Mouse (Mus musculus): ENCODE measurements around the gene Phf10. TPM values are rescaled to one million over a fixed set of nuclear protein-coding genes. Genes with fewer than 3 reads are reported as not detected.
"Not testable (repeated sequence)": the region's sequence is repeated elsewhere in the genome, so short reads cannot be mapped to it uniquely, and the experiment has no call there.

Phf10 gene
- total RNA-seq, 2 experiments from 2014 or later = 52.1 to 162 TPM

GRCm38 (mm10) chr17:14943729-14944059 is 17.4 kb downstream of the Phf10 start:
- ATAC-seq (ENCODE audit: poor library complexity, severe bottlenecking) = peak; percentile 13; the same call in 1 of the 2 replicates

GRCm38 (mm10) chr17:14943009-14943728 is 17.9 kb downstream of the Phf10 start, which contains the start of the genes Wdr27 and 1600012H06Rik:
TSS of gene Wdr27 (minus strand) at chr17:14943158.
TSS of gene 1600012H06Rik (plus strand) at chr17:14943184.
- ATAC-seq (ENCODE audit: poor library complexity, severe bottlenecking) = peak; percentile 99

DNA sequence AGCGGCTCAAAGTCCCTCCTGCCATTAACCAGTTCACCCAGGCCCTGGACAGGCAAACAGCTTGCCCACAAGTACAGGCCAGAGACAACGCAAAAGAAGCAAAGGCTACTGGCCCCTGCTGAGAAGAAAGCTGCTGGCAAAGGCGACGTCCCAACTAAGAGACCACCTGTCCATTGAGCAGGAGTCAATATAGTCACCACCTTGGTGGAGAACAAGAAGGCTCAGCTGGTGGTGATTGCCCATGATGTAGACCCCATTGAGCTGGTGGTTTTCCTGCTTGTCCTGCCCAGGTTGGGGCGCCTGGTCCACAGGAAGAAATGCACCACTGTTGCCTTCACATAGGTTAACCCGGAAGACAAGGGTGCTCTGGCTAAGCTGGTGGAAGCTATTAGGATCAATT is 18.9 kb downstream of the Phf10 start:
- ATAC-seq (ENCODE audit: poor library complexity, severe bottlenecking) = not testable (repeated sequence)

DNA sequence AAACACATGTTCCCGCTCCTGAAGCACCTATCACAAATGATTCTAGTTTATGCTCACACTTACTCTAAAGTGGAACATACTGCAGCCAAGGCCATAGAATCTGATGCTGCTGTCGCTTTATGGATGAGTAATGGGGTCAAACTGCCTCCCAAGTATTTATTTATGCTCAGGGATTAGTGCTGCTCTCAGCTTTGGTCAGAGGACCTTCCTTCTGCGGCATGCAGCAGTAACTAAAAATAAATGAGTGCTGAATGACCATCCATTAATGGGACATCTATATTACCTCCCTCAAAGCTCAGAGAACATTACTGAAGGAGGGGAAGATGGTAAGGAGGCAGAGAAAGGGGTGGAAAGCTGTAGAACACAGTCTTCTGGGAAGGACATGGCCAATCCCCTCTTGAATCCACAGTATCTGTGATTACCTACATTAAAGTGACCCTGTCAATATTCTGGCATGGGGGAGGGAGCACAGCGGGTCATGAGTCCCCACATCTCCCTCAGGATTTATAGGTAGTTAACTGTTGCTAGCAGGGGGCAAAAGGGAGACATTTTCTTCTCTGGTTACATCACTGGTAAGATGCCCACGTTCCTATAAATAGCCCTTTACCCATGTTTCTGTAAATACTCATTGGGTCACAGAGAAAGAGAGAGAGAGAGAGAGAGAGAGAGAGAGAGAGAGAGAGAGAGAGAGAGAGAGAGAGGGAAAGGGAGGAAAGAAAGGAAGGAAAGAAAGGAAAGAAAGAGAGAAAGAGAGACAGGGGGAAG is 25.1 kb downstream of the Phf10 start:
- no peak for ATAC-seq (ENCODE audit: poor library complexity, severe bottlenecking)

- ATAC-seq (ENCODE audit: poor library complexity, severe bottlenecking) = not testable (repeated sequence)
These were observed 25.8 kb downstream of the Phf10 start for GRCm38 (mm10) chr17:14935280-14935679.

DNA sequence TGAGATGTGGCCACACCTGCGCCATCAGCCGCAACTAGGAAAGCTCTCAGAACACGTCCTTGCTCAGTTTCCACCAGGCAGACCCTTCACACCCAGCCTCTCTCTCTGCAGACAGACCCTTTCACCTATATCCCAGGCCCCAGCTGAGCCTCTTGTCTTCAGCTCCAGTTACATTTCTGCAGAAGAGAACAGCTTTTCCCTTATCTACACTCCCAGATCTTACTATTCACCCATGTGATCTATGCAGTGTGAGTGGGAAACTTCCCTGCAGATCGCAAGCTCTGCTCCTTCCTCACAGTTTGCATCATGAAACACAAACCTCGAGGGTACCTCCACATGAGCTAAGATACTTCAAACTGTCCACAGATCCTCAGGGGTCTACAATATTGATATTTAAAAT is 29.6 kb downstream of the Phf10 start:
- no peak for ATAC-seq (ENCODE audit: poor library complexity, severe bottlenecking)

DNA sequence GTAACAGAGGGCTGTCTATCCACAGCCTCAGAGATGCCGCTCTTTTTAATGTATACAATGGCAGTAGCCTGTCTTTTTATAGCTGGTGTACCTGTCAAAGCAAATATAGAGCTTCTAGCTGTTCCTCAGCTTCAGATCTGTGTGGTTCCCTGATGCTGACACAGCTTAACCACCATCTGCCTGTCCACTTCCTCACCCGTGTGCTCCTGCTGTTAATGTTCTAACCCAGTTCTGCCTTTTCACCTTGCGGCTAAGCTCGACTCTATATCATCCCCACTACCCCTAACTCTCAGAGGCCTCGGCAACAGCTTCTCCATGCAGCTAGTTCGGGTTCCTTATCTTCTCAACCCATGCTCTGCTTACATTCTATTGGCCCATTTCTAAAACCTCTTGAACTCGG is 30.4 kb downstream of the Phf10 start:
- peak; percentile 77 for ATAC-seq (ENCODE audit: poor library complexity, severe bottlenecking)

- ATAC-seq (ENCODE audit: poor library complexity, severe bottlenecking) = no peak
These were observed 32.4 kb downstream of the Phf10 start for GRCm38 (mm10) chr17:14928631-14929030.

DNA sequence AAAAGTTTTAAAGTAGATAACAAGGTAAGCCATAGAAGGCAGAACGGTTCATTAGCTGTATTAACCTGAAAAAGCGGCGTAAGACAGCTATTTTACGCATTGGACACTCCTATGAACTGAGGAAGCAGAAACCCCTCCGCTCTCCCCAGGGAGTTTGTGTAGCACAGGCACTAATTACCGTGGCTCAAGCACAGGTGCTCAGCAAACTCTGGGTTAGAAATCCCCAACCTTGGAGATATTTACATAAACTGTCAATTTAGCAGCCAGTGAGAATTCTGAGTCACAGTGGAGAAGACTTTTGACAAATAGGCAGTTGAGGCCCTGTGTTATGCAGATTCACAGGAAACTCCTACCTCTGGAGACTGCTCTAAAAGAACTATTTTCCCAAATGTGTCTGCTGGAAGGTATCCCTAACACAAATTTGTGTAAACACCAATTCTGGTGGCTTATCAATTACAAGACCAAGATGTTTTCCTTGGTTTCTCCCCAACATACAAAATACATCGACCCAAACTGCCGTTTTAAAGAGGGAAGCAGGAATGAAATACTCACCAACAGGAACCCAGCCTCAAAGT is 33.3 kb downstream of the Phf10 start:
- ATAC-seq (ENCODE audit: poor library complexity, severe bottlenecking) = no peak

- peak; percentile 82 for ATAC-seq (ENCODE audit: poor library complexity, severe bottlenecking)
These were observed 39.5 kb downstream of the Phf10 start for GRCm38 (mm10) chr17:14921582-14921981.

- ATAC-seq (ENCODE audit: poor library complexity, severe bottlenecking) = no peak
These were observed 43.2 kb downstream of the Phf10 start for GRCm38 (mm10) chr17:14917866-14918265.

DNA sequence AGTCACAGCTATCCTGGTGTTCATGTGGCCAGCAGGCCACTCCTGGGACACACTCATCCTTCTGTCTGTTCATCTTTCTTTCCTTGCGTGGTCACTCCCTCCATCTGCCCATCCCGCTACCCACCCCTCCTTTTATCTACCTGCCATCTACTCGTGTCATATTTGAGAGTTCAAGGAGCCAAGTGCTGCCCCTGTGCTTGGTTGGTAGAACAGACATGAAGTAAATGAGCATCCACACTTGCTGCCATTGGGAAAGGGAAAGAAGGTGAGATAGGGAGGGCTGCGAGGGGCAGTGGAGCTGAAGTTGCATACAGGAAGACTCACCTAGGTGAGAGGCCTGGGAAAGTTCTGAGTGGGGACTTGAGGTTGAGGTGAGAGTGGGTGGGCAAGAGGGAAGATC is 46.7 kb downstream of the Phf10 start:
- no peak for ATAC-seq (ENCODE audit: poor library complexity, severe bottlenecking)

DNA sequence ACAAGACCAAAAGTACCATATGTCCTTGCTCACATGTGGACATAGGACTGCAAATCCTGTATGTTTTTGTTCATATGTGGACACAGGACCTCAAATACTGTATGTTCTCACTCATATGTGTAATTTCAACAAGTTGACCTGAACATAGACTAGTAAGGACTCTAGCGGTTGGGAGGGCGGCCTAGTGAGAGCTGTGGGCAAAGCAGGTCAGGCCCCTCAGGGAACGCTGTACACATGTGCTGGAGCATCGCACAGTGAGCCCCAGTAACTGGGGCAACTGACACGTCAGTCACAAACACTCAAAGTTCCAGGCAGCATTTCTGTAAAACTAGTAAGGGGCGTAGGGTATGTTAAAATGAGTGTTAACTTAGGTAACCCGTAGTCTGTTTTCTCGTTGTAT is 48.1 kb downstream of the Phf10 start:
- ATAC-seq (ENCODE audit: poor library complexity, severe bottlenecking) = no peak

GRCm38 (mm10) chr17:14912420-14912819 is 48.7 kb downstream of the Phf10 start:
- no peak for ATAC-seq (ENCODE audit: poor library complexity, severe bottlenecking)

DNA sequence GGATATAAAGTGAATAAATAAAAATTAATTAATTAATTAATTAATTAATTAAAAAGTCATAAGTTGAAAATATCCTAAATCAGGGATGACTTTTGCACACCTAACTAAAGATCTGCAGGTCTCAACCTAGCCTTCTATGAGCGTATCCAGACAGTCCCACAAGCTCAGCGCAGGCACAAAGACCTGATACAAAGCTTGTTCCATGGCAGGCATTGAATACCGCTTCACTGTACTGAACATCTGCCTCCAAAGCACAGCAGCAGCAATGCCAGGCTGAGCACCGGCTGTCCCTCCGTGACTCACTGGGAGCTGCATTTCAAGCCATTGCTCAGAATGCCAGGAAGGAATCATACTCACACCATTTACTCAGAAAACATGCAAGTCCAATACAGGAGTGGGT is 50.3 kb downstream of the Phf10 start:
- ATAC-seq (ENCODE audit: poor library complexity, severe bottlenecking) = no peak

- ATAC-seq (ENCODE audit: poor library complexity, severe bottlenecking) = no peak
These were observed 51.7 kb downstream of the Phf10 start for GRCm38 (mm10) chr17:14909331-14909730.

DNA sequence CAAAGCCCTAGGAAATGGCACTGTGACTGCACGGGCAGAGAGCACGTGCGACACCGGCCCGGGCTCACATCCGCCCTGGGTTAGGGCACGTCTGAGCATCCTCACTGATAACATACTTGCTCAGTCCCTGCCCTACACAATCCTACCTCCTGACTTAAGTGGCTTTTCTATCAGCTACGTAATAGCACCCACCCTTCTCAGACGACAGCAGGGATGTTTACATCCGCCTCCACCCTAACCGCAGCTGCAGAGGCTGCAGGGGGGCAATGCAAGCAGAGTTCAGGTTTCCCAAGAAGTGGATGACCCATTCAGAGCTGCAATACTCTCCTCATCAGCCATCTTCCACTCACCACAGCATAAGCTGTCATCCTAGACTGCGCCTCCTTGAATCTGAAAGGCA is 53.9 kb downstream of the Phf10 start:
- ATAC-seq (ENCODE audit: poor library complexity, severe bottlenecking) = no peak

- ATAC-seq (ENCODE audit: poor library complexity, severe bottlenecking) = no peak
These were observed 54.5 kb downstream of the Phf10 start for GRCm38 (mm10) chr17:14906611-14907010.

GRCm38 (mm10) chr17:14904637-14905265 is 56.3 kb downstream of the Phf10 start:
- ATAC-seq (ENCODE audit: poor library complexity, severe bottlenecking) = peak; percentile 54; the same call in 1 of the 2 replicates

GRCm38 (mm10) chr17:14904206-14904605 is 56.9 kb downstream of the Phf10 start:
- no peak for ATAC-seq (ENCODE audit: poor library complexity, severe bottlenecking)

DNA sequence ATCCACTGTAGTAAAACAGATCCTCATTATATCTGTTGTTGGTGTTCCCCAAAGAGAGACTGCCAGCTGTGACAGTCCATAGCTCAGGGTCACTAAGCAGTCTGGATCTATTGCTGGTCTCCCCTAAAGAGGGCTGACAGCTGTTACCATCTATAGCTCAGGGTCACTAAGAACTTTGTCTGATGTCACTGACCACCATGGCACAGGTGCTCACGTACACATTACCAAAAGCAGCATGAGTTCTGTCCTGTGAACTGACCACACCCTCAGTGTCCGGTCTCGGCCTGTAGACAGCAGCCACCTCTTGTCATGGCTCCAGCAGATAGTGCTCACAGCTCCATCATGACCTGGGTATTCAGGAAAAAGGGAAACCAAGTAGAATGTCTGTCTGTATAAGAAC is 57.9 kb downstream of the Phf10 start:
- ATAC-seq (ENCODE audit: poor library complexity, severe bottlenecking) = no peak

All from megakaryocyte, adult 5-6 weeks (primary cell).